Mouse (Mus musculus) ES-E14 (cell line): ENCODE results near the gene Olfr643.

Source experiments
- MAFK ChIP-seq: IDR thresholded peaks from 2 replicates; pipeline ENCODE4 v1.6.1; 2014; ENCODE audit warnings: mild to moderate bottlenecking, low read depth, low read length, inconsistent platforms; ENCODE audit not compliant: insufficient read depth
- ZC3H11A ChIP-seq: IDR thresholded peaks from 2 replicates; pipeline ENCODE4 v1.6.1; 2012; ENCODE audit warnings: low read depth, mild to moderate bottlenecking, inconsistent platforms, low read length, borderline replicate concordance
- ZNF384 ChIP-seq: IDR thresholded peaks from 2 replicates; pipeline ENCODE4 v1.6.1; 2012; ENCODE audit warnings: low read depth, low read length, inconsistent platforms

GRCm38 (mm10) chr7:104071769-104072168 is 65.4 kb downstream of the Olfr643 start, which contains the start of gene Olfr644:
- no peak for TF ChIP-seq ZNF384
- no peak for TF ChIP-seq ZC3H11A
- TF ChIP-seq MAFK: no peak
